Mouse (Mus musculus) kidney, postnatal 10 days (tissue): ENCODE measurements around the gene Etnk1.
A peak's percentile ranks its signal among the peaks of the same experiment; 100 is the strongest.
"Not testable (repeated sequence)": the region's sequence is repeated elsewhere in the genome, so short reads cannot be mapped to it uniquely, and the experiment has no call there.

ENCODE experiments used
- DNase-seq: peaks from one replicate; pipeline ENCODE4 v3.0.0; 2021; ENCODE audit warnings: mixed read lengths

Gene Etnk1

DNA sequence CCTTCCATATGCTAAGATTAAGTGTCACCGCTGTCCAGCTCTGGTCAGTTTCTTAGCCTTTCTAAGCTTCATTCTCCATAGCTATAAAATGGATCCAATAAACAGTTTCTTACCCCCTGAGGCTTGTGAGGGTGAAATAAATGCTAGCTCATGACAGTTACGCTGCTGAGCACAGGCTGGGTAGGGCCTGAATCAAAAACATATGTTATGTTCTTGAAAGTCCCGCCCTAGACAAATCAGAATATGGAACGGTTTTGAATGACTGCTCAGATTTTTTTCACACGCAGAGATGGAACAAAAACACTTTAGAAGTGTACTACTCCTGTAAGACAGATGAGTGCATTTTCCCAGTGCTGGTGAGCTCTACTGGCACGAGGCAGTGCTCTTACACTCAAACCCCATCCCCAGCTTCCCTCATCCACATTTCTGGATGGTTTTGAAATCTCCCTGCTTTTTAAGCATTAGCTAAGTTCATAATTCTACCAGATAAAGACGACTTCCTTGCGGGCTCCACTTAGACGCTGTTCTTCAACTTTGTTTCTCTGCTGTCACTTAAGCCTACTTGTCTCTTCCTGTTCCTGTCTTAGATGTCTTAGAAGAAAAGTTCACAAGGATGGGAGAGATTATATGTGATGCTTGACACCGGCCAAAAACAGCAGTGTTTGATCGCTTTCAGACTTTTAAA, 4.9 kb downstream of the Etnk1 start:
- DNase-seq = no peak

DNA sequence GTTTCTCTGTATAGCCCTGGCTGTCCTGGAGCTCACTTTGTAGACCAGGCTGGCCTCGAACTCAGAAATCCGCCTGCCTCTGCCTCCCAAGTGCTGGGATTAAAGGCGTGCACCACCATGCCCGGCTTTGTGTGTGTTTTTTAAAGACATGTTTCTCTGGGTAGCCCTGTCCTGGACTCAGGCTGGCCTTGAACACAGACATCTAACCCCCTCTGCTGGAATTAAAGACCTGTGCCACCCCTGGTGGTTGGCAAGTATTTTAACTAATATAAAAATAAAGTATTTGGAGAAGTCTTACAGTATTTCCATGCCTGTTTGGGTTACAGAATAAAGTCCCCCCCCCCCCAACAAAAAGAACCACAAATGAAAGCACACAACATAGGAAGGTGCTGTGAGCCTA, 5.7 kb downstream of the Etnk1 start:
- not testable (repeated sequence) for DNase-seq

DNA sequence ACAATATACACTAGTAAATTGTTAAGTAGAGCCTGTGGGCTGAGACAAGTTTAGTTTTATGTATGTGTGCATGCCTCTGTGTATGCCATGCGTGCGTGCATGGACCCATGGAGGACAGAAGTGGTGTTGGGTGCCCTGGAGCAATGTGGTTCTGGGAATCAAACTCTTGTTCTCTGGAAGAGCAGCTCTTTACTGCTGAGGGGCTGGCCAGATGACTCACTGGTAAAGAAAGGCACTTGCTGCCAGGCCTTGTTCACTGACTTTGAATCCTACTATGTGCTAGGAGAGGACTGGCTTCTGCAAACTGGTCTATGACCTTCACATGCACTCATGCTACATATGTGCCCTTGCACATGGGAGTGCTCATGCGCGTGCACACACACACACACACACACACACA, 7.2 kb downstream of the Etnk1 start:
- no peak for DNase-seq

DNA sequence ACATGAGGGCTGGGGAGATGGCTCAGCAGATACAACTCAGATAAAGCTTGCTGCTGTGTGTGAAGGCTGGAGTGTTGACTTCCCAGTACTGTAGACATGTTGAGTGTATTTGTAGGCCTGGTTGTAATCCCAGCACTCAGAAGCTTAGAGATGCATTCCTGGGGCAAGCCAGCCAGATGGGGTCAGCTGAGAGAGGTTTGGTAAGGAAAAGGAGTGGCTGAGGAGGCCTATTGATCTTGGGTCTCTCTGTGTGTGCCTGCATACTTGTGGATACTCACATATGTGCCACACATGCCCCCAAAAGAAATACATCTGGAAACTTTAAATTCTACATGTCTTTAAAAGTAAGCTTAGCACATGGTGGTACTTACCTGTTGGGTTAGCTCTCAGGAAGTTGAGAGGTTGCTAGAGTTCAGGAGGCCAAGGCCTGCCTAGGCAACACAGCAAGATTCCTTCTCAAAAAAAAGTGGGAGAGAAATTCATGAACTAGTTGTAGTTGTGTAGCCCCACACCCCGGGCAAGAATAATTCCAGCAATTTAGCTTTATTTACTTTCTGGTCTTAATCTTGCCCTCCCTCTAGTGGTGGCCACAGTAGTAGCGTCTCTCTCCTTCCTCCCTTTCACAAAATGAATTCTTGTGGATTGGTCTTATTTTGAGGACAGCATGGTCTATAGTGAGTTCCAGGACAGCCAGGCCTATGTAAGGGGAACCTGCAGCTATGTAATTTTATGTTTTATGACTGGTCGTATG, 8.1 kb downstream of the Etnk1 start:
- peak; percentile 72 for DNase-seq

DNA sequence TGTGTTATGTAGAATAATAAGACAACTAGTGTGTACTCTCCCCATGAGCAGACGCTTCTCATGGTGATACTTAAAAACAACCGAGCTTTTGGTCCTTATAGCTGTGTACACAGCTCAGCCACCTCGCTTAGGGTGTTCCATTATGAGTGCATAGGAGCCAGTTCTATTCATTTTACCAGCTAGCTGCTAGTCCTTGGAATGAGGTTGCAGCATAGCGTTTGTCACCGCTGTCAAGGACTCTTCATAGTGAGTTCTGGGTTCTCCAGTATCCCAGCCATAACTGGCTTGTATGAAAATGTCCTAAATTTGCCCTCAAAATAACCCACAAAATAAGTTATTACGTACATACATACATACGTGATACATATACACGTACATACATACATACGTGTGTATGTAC, 9.1 kb downstream of the Etnk1 start:
- DNase-seq = no peak

DNA sequence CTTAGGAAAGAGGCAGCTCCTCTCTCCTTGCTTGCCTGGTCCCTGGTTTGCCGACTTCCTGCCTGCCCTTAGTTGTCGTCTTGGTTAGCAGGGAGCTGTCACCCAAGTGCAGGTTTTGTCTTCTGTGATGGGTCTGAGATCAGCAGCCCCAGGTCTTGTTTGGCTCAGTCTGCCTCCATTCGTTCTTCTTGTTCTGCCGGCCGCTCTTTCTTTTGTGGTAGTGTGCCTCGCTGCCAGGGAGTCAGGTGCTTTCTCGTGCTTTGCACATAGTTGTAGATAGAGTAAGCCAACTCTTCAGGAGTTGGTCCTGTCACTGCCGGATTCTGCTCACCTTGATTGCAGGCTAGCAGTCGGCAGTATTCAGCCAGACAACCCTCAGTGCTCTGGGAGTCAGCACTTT, 9.6 kb downstream of the Etnk1 start:
- DNase-seq = no peak

DNA sequence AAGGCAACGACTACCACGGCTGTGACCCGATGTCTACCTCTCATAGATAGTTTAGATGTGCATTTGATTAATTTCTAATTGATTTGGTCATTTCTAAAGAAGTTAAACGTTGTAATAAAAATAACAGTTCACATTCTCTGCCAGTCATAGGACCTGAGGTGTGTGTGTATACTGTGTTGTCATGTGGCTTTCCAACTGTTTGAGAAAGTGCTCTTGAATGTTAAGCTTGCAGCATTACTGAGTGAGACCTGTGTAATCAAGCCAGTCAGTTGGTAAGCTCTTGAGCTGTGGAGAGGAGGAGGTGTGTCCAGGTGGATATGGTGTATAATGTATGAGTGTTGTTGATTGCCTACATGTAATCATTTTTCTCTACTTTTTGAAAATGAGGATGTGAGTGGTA, 12.2 kb downstream of the Etnk1 start:
- no peak for DNase-seq

DNA sequence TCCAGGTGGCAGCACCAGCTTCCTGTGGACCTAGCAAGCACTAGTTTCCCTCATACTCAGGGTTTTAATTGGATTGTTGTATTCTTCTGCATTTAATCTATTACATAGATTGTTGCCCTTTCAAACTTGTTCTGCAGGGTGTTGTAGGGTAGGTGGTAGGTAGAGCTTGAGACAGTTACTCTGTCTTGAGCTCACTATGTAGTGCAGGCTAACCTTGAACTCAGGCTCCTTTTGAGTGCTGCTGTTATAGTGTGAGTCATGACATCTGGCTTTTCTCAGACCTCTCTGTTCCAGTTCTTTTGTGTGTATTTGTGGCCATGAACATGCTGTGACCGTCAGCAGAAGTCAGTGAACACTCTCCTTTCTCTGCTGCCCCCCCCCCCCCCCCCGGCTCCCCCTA, 12.7 kb downstream of the Etnk1 start:
- no peak for DNase-seq

DNA sequence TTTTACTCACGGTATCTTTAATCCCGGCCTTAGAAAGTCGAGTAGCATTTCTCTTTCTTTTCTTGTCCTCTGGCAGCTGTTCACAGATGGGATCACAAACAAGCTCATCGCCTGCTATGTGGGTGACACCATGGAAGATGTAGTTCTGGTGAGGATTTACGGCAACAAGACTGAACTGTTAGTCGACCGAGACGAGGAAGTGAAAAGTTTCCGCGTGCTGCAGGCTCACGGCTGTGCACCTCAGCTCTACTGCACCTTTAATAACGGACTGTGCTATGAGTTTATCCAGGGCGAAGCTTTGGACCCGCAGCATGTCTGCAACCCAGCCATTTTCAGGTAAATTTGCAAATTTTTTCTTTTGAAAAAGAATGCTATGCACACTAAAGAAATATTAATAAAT, 13.5 kb downstream of the Etnk1 start:
- no peak for DNase-seq

DNA sequence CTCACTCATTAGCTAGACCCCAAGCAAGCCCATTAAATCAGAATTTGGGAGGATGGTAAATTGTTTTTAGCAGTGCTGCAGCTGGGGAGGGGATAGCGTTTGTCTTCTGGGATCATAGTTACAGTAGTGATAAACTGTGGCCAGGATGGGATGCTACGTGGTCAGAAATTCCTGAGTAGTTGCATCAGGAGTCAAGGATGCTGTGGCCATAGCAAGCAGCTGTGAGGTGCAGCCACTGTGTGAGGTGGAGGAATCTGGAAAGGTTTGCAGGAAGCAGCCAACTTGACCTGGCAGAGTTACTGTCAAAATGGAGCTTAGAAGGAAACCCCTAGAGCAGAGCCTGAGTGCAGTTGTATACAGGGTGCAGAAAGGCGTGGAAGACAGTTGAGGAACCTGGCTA, 17.1 kb downstream of the Etnk1 start:
- DNase-seq = no peak

DNA sequence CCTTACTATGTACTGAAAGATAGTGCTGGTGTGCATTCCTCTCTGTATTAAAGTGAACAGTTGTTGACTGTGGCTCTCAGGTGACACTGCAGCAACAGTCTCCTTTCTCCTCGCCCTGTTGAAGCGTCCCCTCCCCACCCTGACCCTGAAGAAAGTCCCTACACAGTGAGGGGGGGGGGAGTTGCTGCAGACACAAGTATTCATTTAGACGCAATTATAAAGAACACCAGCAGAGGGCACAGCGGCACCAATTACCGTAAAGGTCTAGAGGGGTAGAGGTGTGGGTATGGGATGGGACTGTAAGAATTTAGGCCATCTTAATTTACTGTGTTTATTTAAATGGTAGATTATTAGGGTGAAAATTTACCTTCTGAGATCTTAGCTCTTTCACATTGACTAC, 17.7 kb downstream of the Etnk1 start:
- peak; percentile 37 for DNase-seq

DNA sequence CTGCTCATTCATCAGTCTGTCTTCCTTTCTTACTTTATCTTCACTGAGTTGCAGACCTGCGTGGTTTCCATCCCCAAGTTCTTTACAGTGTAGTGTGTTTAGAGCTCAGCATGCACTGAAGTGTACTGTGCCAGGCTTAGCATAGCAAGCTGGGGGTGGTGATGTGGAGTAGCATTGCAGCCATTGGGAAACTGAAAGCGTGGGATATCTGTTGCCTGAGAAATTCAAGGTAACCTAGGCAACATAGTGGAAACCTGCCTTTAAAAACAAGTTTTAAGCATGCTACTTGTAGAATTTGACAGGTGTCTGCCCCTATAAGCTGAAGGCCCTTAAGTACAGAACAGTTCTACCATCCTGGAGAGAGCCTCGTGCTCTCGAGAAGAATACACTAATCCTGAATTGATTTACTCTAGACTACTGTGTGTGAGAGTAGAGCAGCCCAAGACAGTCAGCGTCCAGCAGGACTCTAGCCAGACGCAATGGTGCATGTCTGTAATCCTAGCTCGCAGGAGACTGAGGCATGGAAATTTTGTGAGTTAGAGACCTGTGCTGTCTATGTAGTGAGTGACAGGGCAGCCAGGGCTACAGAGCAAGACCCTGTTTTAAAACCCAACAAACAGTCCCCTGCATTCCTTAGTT, 23.9 kb downstream of the Etnk1 start:
- DNase-seq = no peak

DNA sequence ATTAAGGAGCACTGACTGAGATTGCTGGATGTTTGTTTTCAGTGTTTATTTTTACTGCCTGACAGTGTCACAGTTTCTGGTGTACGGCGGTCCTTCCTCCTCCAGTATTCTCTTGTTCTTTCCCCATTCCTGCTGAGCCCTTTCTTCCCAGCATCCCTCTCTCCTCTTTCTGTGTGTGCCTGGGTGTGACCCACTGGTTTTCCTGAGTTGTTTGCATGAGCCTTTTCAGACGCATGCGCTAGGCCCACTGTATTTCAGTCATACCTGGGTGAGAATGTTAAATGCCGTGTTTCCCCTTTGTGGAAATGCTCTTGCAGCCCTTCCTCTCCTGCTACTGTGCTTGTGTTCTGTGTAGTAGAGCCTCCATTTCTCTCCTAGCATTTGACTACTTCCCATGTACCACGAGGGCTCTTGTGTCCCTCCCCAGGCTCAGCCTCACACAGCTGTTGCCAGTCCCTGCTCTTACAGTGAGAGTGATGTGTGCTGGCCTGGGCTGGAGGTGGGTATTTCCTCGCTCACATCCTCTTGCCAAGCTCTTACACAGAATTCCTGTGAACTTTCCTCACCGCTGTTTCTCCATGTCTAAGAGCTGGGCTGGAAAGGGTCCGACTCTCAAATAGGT, 24.6 kb downstream of the Etnk1 start:
- DNase-seq = no peak

DNA sequence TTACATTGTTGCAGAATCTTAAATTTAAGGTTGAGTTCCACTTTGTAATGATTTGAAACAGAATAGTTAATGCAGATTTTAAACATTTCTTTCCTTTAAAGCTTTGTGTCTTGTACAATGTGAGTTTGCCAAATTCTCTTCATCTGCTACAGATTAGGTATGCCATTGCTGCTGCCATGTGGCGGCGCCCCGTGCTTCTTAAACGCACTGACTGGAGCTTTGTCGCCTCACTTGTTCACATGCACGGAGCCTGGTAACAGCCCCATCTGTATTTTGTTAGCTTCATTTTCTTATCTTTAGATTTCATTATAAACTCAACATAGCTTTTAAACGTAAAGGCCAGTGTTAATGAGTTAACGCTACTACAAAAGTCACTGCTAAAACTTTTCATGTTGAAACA, 25.7 kb downstream of the Etnk1 start:
- DNase-seq = no peak

DNA sequence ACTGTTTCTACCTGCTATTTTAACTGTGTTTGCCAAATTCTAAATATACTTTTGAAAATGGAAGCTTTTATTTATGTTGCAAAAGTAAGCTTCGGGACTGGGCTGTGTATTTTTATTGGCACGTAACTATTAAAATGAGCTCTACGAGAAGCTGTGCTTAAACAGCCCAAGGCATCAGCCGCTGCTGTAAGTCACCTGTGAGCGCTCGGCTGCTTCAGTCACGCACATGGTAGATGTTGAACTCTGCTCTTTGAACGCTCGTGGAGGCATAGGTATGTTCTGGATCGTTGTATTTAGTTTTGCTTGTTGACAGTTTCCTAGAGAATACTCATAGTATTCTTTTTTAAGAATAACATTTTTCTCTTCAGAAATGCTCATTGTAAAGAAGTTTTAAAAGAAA, 26.1 kb downstream of the Etnk1 start:
- DNase-seq = peak; percentile 26

DNA sequence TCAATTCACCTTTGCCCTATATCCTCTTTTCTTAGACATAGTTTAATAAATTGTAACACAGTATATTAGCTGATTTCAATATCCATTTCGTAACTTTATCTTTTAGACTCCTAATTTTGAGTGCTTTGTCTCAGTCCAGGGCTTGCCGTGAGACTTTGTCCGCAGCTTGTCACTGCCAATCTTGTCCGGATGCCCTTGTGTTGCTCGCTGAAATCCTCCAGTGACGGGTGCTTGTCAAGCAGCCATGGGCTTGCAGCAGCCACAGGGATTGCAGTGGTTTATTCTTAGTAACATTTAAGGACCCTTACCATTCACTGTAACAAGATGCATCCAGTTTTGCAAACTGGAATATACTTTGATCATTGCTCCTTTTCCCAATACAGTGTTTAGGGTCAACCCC, 26.6 kb downstream of the Etnk1 start:
- no peak for DNase-seq

DNA sequence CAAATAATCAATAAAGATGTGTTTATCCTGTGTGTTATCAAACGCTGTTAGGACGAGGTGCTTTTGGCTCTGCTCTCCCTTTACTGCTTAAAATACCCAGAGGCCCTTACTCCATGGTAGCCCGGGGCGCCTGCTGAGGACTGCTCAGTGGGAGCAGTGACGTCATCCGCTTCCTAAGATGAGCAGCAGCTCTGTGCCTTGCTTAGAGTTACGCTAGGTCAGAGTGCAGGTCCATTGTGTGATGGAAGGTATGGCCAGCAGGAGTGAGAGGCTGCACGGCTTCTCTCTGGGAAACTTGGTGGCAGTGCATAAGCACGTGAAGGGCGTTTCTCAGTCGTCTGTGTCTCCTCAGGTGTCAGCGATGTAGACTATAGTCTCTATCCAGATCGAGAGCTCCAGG, 30.0 kb downstream of the Etnk1 start:
- no peak for DNase-seq

DNA sequence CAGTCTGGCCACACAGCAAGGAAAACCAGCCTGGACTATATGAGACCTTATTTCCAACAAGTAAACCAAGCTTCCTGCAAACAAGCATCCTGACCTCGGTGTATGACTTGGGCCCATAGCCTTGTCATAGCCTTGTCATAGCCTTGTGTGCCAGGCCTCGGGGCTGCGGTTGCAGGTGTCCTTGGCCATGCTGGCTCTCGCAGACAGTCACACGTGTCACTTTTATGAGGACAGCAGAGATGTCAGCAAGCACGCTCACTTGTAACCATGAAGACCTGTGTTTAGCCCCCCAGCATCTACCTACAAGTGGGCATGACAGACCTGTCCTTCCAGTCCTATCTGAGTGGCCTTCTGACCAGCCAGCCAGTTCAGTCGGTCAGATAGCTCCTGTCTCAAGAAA, 31.4 kb downstream of the Etnk1 start:
- DNase-seq = no peak

DNA sequence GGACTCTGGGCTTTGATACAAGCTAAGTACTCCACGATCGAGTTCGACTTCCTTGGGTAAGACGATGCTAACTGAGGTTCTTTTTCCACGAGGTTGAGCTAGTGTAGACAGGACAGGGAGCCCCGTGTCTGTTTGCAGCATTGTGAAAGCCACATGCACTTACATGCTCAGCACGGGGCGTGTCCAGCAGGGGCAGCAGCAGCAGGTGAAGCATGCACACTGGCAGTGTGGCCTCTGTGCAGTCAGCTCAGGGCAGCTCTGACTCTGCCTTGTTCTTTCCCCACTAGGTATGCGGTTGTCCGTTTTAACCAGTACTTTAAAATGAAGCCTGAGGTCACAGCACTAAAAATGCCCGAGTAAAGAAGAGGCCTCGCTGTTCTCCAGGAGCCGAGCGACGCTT, 36.1 kb downstream of the Etnk1 start:
- peak; percentile 34 for DNase-seq

DNA sequence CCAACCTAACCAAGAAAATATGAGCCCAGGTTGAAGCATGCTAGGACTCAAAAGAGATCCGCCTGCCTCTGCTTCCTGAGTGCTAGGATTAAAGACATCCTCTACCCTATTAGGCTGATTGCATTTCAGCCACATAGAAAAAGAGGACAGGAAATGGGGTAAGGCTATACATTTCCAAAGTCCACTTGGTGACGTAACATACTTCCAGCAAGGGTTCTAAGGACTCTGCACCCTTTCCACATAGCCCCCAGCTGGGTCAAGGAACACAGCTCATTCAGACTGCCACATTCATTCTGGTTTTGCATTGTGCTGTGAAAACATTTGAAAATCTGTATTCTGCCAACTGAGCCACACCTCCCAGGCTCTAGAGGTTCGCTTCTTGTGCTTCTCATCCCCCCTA, 41.9 kb downstream of the Etnk1 start:
- no peak for DNase-seq

DNA sequence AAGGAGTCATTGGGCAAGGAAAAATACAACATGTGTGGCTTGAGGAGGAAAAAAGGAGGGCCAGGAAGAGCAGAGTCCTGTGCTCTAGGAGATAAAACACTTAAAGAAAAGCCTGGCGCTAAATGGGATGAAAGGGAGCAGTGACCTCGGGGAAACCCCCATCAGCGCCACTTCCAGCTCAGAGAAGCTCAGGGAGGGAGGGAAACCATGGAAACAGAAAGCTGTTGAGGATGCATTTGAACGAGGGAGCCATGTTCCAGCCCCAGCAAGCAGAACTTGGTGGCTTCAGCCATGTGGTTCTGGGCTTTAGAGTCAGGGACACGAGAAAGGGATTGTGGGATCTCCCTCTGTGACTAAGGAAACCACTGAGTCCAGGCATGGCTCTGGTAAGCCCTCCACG, 45.7 kb downstream of the Etnk1 start:
- no peak for DNase-seq

DNA sequence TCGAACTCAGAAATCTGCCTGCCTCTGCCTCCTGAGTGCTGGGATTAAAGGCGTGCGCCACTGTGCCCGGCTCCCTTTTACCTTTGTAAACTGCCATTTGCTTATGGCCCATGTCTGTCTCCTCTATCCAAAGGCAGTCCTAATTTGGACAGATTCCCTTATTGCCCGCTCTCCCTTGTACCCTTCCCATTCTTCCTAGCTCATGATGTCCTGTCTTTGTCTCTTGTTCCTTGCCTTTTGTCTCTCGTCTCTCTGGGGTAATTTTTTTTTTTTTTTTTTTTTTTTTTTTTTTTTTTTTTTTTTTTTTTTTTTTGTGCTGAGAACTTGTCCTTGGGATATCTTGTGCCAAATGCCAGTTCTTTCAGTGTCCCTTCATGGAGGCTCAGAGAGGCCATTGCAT, 46.4 kb downstream of the Etnk1 start:
- no peak for DNase-seq

DNA sequence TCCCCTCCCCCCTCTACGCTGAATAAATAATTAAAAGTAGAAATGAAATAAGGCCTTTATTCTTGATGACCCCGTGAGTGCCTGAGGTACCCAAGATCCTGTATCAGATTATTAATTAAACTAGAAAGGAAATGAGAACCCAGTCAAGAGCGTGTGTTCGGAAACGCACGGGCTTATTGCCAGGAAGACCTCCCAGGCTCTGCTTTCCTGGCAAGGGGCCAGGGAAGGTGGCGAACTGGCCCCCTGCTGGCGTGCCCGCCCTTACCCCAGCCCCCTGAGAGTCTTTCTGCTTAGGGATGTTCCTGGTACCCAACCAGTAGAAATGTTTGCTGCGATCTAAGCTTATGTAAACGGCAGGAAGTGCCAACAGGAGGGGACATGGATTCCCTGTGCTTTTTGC, 49.2 kb downstream of the Etnk1 start:
- DNase-seq = peak; percentile 48

DNA sequence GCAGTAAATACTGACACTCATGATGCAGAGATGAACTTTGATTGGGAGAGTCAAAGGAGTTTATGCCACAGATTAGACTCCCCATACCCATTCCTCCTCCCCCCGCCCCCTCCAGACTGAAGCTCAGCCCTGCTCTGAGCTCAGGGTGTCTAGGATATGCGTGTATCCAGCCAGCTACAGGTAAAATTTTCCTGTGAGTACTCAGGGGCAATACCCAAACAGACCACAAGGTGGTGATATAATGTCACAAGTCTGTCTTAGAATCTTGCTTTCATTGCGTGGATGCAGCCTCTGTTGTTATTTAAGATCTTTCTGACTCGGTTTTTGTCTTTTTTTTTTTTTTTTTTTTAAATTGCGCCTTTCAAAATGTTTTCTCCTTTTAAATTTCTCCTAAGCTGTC, 52.3 kb downstream of the Etnk1 start:
- DNase-seq = peak; percentile 75
